Mouse (Mus musculus): ENCODE measurements at regions not wholly inside any gene's neighbourhood (a gene's known extent, or its start where the extent isn't known, plus 50 kb on each side); places are given as distances from the start of the nearest gene placed in this dataset.

DNA sequence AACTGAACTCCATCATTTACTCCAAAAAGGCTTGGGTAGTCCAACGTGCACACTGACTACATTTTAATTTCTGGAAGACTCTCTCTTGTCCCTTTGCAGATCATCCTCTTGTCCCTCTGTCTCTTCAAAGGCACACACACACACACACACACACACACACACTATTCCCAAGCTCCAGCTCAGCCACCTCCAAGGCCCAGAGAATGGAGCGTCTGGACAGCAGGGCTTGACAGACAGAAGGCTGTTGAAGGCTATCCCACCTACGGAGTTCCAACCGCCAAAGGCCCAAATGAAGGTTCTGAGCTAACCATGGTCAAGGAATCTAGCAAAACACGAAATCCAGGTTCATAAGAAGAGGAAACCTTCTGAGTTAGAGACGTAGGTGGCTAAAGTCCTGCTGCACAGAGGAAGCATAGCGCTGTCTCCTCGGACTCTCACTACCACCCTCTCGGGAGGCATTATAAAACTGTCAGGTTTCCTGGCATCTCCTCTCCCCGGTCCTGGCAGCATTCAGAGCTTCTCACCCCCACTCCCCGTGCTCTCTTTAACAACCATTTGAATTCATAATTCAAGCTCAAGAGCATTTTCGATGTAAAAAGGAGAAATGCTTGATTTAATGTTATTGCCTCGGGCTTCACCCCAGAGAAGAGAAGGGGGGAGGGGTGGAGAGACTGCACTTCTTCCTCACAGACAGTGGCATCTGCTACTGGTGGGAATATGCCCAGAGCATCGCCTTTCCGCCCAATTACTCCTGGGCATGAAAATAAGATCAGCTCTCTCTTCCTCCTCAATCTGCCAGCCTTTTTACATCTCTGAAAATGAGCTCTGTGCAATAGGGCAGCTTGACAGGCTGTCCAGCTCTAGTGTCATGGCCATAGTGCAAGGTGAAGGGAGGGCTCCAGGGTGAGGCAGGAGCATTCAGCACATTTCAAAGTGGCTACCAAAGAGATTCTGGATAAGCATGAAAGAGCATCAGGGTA lies 99.3 kb upstream of the Gm34302 start:
- Histone ChIP-seq H3K27ac (ENCODE audit: low read depth, low read length) (no peak overlapping the region), H3K9me3 (ENCODE audit: control insufficient read depth, low read length) (no peaks in the 10 kb centered on the region), H3K9ac (ENCODE audit: low read length) (no peak overlapping the region), H3K4me3 (ENCODE audit: low read depth, low read length) (no peak overlapping the region), H3K36me3 (ENCODE audit: control insufficient read depth, insufficient read depth, low read length) (no peaks in the 10 kb centered on the region), H3K4me1 (replicated peaks; ENCODE audit: control insufficient read depth, insufficient read depth, low read length) (no peaks in the 10 kb centered on the region), H3K27me3 (ENCODE audit: control insufficient read depth, insufficient read depth, low read length) (no peaks in the 10 kb centered on the region), H3K4me2 (ENCODE audit: low read depth, low read length, severe bottlenecking) (no peak overlapping the region)
- no peak for ATAC-seq (replicated peaks; ENCODE audit: low FRiP score)
- no peak for DNase-seq (ENCODE audit: low spot score)
- 86% methylated on average over 15 of the region's 15 CpGs for WGBS

DNA sequence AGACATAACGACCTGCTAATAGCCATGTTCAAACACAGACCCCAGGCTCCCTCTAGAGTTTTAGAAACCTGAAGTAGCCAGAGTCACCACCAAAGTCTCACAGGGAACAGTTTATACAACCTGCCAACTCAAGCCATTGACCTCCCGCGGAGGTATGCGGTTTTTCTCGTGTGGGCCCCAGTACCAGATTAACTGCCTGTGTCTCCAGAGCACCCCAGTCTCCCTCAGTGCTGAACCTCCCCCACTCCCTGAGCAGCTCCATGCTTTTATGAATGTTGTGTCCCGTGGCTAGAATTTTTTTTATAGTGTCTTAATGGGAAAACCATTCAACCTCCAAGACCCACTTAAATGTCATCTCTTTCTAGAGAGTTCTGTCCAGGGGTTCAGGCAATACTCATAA lies 98.5 kb upstream of the Gm34302 start:
- Histone ChIP-seq H3K4me2 (ENCODE audit: low read depth, low read length, severe bottlenecking) (no peak overlapping the region), H3K9ac (ENCODE audit: low read length) (no peak overlapping the region), H3K4me3 (ENCODE audit: low read depth, low read length) (no peak overlapping the region), H3K9me3 (ENCODE audit: control insufficient read depth, low read length) (no peaks in the 10 kb centered on the region), H3K4me1 (replicated peaks; ENCODE audit: control insufficient read depth, insufficient read depth, low read length) (no peaks in the 10 kb centered on the region), H3K27me3 (ENCODE audit: control insufficient read depth, insufficient read depth, low read length) (no peaks in the 10 kb centered on the region), H3K27ac (ENCODE audit: low read depth, low read length) (no peak overlapping the region), H3K36me3 (ENCODE audit: control insufficient read depth, insufficient read depth, low read length) (no peaks in the 10 kb centered on the region)
- ATAC-seq (replicated peaks; ENCODE audit: low FRiP score) (no peak), DNase-seq (ENCODE audit: low spot score) (no peak)
- 63% methylated on average over 6 of the region's 6 CpGs for WGBS

GRCm38 (mm10) chr3:63570607-63571353 lies 87.1 kb upstream of the Gm34302 start:
- Histone ChIP-seq H3K36me3 (ENCODE audit: control insufficient read depth, insufficient read depth, low read length) (no peaks in the 10 kb centered on the region), H3K4me2 (ENCODE audit: low read depth, low read length, severe bottlenecking) (no peak overlapping the region), H3K4me1 (replicated peaks; ENCODE audit: control insufficient read depth, insufficient read depth, low read length) (no peaks in the 10 kb centered on the region), H3K27ac (ENCODE audit: low read depth, low read length) (no peak overlapping the region), H3K27me3 (ENCODE audit: control insufficient read depth, insufficient read depth, low read length) (no peaks in the 10 kb centered on the region), H3K4me3 (ENCODE audit: low read depth, low read length) (no peak overlapping the region), H3K9ac (ENCODE audit: low read length) (no peak overlapping the region), H3K9me3 (ENCODE audit: control insufficient read depth, low read length) (no peaks in the 10 kb centered on the region)
- DNase-seq (ENCODE audit: low spot score) (peak; percentile 84), ATAC-seq (replicated peaks; ENCODE audit: low FRiP score) (peak; percentile 82)
- WGBS, result 61% methylated on average over 7 of the region's 7 CpGs

DNA sequence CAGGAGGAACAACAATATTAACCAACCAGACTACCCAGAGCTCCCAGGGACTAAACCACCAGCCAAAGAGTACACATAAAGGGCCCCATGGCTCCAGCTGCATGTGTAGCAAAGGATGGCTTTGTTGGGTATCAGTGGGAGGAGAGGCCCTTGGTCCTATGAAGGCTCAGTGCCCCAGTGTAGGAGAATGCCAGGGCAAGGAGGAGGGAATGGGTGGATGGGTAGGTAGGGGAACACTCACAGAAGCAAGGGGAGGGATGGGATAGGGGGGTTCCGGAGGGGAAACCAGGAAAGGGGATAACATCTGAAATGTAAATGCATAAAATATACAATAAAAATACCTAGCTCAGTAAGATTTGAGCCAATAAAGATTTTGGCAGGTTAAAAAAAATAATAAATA lies 86.4 kb upstream of the Gm34302 start:
- H3K9me3 ChIP-seq (ENCODE audit: control insufficient read depth, low read length), result no peaks in the 10 kb centered on the region
- WGBS, result 96% methylated on average over 1 of the region's 1 CpGs
- ATAC-seq (replicated peaks; ENCODE audit: low FRiP score) (peak; percentile 51; the same call in 1 of the 2 replicates), DNase-seq (ENCODE audit: low spot score) (no peak)
- no peaks in the 10 kb centered on the region for H3K4me1 ChIP-seq (replicated peaks; ENCODE audit: control insufficient read depth, insufficient read depth, low read length)
- no peak overlapping the region for H3K4me3 ChIP-seq (ENCODE audit: low read depth, low read length)
- H3K27me3 ChIP-seq (ENCODE audit: control insufficient read depth, insufficient read depth, low read length), result no peaks in the 10 kb centered on the region
- no peak overlapping the region for H3K4me2 ChIP-seq (ENCODE audit: low read depth, low read length, severe bottlenecking)
- H3K27ac ChIP-seq (ENCODE audit: low read depth, low read length), result no peak overlapping the region
- no peaks in the 10 kb centered on the region for H3K36me3 ChIP-seq (ENCODE audit: control insufficient read depth, insufficient read depth, low read length)
- no peak overlapping the region for H3K9ac ChIP-seq (ENCODE audit: low read length)

DNA sequence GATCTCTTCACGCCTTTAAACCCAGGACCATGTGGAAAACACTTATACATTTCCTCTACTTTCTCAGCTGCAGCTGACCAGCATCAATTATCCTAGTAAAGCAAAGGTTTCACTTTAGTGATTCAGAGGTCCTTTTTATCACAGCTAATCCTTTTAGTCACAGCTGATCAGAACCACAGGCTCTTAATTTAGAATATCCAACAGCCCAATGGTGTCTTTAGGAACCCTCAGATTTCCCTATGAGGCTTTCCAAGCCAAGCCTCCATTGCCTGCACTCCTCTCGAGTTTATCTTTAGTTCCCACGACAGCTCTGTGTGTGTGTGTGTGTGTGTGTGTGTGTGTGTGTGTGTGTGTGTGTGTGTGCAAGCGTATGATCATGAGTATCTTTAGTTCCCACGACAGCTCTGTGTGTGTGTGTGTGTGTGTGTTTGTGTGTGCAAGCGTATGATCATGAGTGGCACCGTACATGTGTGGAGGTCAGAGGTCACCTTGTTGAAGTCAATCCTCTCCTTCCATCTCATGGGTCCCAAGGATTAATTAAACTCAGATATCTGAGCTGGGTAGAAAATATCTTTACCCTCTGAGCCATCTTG lies 85.4 kb upstream of the Gm34302 start:
- Histone ChIP-seq H3K27me3 (ENCODE audit: control insufficient read depth, insufficient read depth, low read length) (no peaks in the 10 kb centered on the region), H3K4me3 (ENCODE audit: low read depth, low read length) (no peak overlapping the region), H3K27ac (ENCODE audit: low read depth, low read length) (no peak overlapping the region), H3K9me3 (ENCODE audit: control insufficient read depth, low read length) (no peaks in the 10 kb centered on the region), H3K9ac (ENCODE audit: low read length) (no peak overlapping the region), H3K4me1 (replicated peaks; ENCODE audit: control insufficient read depth, insufficient read depth, low read length) (no peaks in the 10 kb centered on the region), H3K36me3 (ENCODE audit: control insufficient read depth, insufficient read depth, low read length) (no peaks in the 10 kb centered on the region), H3K4me2 (ENCODE audit: low read depth, low read length, severe bottlenecking) (no peak overlapping the region)
- DNase-seq (ENCODE audit: low spot score) (no peak), ATAC-seq (replicated peaks; ENCODE audit: low FRiP score) (no peak)
- WGBS, result 61% methylated on average over 7 of the region's 7 CpGs

DNA sequence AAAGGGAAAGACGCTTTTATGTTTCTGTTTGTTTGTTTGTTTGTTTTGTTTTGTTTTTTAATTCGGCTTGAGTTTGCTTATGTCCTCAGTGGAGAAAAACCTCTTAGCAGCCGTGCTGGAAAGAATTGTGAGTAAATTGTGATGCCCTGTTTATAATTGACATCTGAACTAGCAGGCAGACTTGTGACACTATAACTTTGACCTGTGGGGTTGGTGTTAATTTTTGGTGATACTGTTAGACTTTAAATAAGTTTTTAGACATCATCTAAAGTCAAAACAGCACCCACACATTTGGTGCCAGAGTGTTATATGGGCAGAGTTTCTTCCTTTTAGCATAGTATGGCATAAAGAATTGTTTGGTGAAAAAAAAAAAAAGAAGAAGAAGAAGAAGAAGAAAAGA lies 84.0 kb upstream of the Gm34302 start:
- DNase-seq (ENCODE audit: low spot score), result no peak
- Histone ChIP-seq H3K4me1 (replicated peaks; ENCODE audit: control insufficient read depth, insufficient read depth, low read length) (no peaks in the 10 kb centered on the region), H3K9ac (ENCODE audit: low read length) (no peak overlapping the region), H3K4me3 (ENCODE audit: low read depth, low read length) (no peak overlapping the region), H3K27me3 (ENCODE audit: control insufficient read depth, insufficient read depth, low read length) (no peaks in the 10 kb centered on the region), H3K4me2 (ENCODE audit: low read depth, low read length, severe bottlenecking) (no peak overlapping the region), H3K27ac (ENCODE audit: low read depth, low read length) (no peak overlapping the region), H3K36me3 (ENCODE audit: control insufficient read depth, insufficient read depth, low read length) (no peaks in the 10 kb centered on the region), H3K9me3 (ENCODE audit: control insufficient read depth, low read length) (no peaks in the 10 kb centered on the region)
- no peak for ATAC-seq (replicated peaks; ENCODE audit: low FRiP score)
- 96% methylated on average over 3 of the region's 3 CpGs for WGBS

GRCm38 (mm10) chr3:63563057-63563456 lies 79.4 kb upstream of the Gm34302 start:
- Histone ChIP-seq H3K9me3 (ENCODE audit: control insufficient read depth, low read length) (no peaks in the 10 kb centered on the region), H3K4me3 (ENCODE audit: low read depth, low read length) (no peak overlapping the region), H3K4me2 (ENCODE audit: low read depth, low read length, severe bottlenecking) (no peak overlapping the region), H3K27ac (ENCODE audit: low read depth, low read length) (no peak overlapping the region), H3K4me1 (replicated peaks; ENCODE audit: control insufficient read depth, insufficient read depth, low read length) (no peaks in the 10 kb centered on the region), H3K36me3 (ENCODE audit: control insufficient read depth, insufficient read depth, low read length) (no peaks in the 10 kb centered on the region), H3K9ac (ENCODE audit: low read length) (no peak overlapping the region), H3K27me3 (ENCODE audit: control insufficient read depth, insufficient read depth, low read length) (no peaks in the 10 kb centered on the region)
- no peak for DNase-seq (ENCODE audit: low spot score)
- ATAC-seq (replicated peaks; ENCODE audit: low FRiP score), result no peak
- WGBS, result 81% methylated on average over 1 of the region's 1 CpGs

GRCm38 (mm10) chr3:63562532-63562931 lies 78.9 kb upstream of the Gm34302 start:
- ATAC-seq (replicated peaks; ENCODE audit: low FRiP score), result 0 out of 2 replicates have a peak, but pooled peaks have one; percentile 27
- no peaks in the 10 kb centered on the region for H3K9me3 ChIP-seq (ENCODE audit: control insufficient read depth, low read length)
- no peak overlapping the region for H3K9ac ChIP-seq (ENCODE audit: low read length)
- no peaks in the 10 kb centered on the region for H3K27me3 ChIP-seq (ENCODE audit: control insufficient read depth, insufficient read depth, low read length)
- H3K4me1 ChIP-seq (replicated peaks; ENCODE audit: control insufficient read depth, insufficient read depth, low read length), result no peaks in the 10 kb centered on the region
- no peak overlapping the region for H3K27ac ChIP-seq (ENCODE audit: low read depth, low read length)
- DNase-seq (ENCODE audit: low spot score), result no peak
- no peak overlapping the region for H3K4me3 ChIP-seq (ENCODE audit: low read depth, low read length)
- no peaks in the 10 kb centered on the region for H3K36me3 ChIP-seq (ENCODE audit: control insufficient read depth, insufficient read depth, low read length)
- H3K4me2 ChIP-seq (ENCODE audit: low read depth, low read length, severe bottlenecking), result no peak overlapping the region
